Mouse (Mus musculus): ENCODE results near the gene Stat2. TPM values are rescaled to one million over a fixed set of nuclear protein-coding genes. Genes with fewer than 3 reads are reported as not detected.

Gene Stat2
- 10 to 100 TPM; 64.1 to 66.5 TPM for total RNA-seq (2023)

DNA sequence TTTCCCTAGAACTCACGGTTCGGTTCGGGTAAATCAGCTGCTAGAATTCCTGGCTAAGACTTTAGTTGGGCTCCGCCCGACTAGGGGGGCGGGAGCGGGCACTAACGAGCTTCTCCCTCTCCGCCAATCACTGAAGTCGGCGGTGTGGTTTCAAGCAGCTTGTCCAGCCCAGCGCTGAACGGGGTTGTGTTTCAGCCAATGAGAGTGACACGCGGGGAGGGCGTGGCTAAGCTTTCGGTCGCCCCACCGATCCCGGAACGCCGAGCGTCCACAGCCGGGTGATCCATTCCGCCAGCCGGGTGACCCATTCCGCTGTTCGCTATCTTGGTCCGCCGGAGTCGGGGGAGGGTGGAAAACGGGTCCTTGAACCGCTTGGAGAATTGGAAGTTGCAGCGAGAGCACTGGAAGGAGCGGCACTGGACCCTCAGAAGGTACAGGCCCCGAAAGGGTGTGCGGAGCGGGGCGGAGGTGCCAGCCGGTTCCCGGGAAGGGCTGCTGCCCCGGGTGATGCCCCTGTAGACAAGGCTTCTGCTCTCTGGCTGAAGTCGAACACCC lies at the start of gene Stat2:
Gene Stat2 (plus strand): TSS at position 273 of the 555 bp plus-strand sequence.

DNA sequence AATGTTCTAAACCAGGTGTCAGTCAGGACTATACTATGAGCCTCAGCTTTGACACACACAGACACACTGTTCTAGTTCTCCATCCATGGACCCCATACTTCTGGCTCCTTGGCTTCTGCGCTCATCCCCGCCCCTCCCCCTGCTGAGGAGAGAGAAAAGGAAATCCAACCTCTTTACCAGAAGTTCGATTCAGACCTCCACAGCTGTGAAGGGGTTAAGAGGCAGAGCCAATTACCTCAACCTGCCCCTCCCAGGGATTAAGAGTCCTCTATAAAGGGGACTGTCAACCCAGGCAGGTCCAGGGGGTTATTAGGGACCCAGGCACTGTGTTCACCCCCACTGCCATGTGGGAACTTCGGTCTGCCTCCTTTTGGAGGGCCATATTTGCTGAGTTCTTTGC lies 44.8 kb upstream of the Stat2 start, which contains the start of gene Mip:
Gene Mip (plus strand): TSS at position 301 of the 400 bp plus-strand sequence.

DNA sequence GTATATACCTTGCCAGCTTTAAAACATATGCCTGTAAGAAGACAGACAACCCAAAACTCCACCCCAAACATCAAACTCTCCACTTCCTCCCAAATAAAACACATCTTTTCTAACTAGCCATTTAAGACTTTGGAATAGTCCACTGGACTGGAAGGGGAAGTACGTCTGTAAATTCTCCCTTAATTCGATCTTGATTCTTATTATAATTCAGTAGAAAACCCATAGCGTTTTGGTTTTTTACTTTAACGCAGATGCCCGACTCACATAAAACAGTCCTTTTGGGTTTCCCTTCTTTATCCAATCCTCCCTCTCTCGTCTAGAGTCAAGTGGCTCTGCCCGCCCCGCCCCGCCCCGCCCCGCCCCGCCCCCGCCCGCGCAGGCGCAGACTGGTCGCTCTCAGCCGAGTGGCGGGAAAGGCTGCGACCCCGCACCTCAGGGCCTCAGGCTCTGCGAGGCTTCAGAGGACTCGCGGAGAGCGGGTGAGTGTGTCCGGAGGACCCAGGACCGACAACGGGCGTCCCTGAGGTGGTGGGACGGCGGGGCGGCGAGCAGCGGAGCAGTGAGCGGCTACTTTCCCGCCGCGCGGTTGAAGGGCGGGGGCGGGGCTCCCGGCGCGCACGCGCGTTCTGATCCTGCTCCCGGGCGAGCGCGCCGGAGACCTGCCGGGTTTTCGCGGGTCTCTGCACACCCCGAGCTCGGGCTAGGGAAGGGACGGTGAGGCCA lies 38.5 kb upstream of the Stat2 start, which contains the start of gene Timeless:
Gene Timeless (plus strand): TSS at position 369 of the 723 bp plus-strand sequence.

DNA sequence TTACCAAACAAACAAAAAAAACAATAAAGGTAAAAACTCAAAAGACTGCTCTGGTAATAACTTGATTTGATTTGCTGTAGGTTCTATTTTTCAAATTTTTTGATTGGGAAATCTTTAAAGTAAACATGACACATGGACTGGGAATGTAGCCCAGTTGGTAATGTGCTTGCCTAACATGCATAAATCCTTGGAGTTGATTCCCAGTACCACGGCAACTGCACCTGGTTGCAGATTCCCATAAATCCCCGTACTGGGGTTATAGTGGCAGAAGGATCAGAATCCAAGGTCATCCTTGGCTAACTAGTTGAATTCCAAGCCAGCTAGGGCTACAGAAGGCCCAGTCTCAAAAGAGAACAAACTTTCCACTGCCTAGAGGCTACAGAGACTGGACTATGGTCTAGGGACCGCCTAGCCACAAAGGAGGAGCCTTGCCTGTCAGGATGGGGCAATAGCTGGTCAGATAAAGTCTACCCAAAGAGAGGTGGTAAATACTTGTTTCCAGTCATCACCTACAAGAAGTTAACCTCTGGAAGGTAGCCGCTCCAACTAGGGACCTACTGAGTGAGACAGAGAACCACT lies 16.6 kb upstream of the Stat2 start, which contains the start of gene Apon:
Gene Apon (plus strand): TSS at position 420 of the 579 bp plus-strand sequence.

DNA sequence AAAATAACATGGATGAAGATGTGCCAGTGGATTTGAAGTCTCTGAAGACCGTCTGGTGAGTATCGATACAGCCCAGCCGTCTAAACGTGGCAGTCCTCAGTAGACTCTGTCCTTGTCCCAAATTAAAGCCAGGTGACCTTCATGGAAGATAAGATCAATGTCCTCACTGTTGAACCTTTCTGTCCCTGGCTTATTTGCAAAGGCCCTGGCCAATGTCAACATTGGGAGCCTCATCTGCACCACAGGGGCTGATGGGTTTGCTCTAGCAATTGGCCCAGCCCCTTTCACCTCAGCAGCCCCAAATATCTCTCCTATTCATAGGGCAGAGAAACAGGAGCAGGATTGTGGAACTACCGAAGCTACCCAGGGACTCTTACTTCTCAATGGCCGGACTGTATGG lies 2.0 kb upstream of the Stat2 start, which contains the start of gene Apof:
Gene Apof (plus strand): TSS at position 301 of the 400 bp plus-strand sequence.

DNA sequence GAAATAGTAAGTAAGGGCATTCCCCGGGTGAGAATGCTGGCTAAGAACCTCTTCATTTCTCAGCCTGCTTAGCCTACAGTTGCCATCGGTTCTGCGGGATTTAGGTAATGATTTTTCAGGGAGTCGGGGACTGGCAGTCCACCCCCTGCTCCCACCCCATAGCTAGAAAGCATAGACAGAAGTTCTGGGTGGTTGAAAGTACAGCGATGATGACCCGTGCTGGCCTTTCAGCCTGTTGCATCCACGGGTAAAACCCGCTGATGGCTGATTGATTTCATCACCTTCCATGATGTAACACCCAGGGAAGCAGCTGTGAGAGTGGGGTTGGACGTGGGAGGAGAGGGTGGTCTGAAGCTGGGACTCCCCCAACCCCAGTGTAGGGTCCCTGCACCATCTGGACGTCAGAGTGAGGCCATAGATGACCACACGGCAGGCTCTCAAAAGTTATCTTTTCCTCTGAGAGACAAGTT lies 28.4 kb downstream of the Stat2 start, which contains the start of gene Il23a:
Gene Il23a (minus strand): TSS at position 51 of the 470 bp plus-strand sequence.

DNA sequence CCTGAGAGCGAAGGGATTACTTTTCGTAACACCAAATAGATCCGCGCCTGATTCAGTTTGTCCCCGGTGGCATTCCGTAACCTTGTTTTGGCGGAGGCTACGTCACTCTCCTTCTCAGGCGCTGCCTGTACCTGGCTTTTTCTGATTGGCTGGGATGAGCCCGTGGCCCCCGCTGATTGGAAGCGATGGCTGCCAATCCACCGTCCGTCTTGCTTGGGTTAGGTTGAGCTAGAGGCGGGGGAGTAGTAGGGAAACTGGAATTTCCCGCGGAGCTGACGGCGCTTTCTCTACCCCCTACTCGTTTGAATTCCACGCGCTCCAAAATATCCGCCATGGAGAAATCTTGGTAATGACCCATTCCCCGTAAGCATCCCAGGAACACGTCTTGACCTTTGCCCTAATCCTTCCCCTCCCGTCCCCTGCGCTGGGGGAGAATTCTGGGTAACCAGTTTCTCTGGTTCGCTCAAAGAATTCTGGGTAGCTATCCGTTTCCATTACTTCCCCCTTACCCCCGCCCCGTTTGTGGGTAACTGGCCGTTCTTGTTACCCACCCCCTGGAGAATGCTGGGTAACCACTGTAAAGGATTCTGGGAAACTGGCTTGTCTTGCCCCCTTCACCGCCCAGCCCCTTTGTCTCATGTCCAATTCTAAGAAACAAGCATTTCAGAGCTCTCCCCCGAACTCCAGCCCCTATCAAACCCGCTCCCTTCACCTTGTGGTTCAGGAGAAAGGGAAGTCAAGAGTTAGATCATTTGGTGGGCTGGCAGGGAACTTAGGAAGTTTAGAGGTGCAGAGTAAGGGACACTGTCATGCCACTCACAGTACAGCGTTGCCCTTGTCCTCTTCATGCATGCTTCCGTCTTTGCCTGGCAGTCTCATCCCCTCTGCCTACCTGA lies 33.0 kb downstream of the Stat2 start, which contains the start of gene Pan2:
Gene Pan2 (plus strand): TSS at position 210 of the 896 bp plus-strand sequence.

DNA sequence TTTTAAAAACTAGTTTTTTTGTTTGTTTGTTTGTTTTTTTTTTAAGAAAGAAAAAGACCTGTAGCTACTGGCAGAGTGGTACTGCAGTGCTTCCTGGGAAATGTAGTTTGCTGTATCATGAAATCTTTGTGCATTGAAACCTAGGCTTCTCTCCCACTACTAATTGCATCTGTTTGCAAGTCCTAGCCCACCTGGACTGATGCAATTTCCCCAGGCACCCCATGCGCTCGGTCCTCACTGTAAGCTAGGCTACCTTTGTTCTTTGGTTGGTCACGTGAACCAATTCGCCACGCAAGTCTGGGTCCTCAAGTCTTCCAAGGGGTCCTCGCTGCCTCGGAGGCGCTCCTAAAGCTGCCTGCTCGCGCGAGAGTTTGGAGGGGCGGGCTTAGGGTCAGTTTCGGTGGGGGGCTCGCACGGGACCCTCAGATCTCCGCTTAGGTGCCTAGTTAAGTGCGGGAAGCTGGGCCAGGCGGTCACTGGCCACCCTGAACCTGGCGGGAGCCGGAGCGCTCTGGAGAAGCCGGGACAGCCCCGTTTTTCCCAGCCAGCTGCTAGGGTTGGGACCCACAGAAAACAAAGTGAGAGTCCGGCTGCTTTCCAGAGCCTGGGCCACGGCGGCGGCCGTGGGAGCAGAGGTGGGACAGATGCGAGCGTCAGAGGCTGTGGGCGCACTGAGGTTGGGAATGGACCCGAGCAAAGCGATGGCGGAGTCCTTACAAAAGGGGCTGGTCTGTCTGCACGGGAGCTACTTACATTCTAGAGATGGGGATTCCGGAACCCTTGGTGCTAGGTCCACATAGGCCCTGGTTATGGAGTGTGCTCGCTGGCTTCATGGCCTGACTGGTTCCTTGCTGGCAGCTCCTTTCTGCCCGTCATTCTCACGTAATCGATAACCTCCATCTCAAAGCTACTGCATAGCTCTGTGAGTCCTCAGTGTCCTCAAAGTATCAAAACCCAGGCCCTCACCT lies 52.1 kb downstream of the Stat2 start, which contains the start of gene Cnpy2:
Gene Cnpy2 (plus strand): TSS at position 319 of the 968 bp plus-strand sequence.

DNA sequence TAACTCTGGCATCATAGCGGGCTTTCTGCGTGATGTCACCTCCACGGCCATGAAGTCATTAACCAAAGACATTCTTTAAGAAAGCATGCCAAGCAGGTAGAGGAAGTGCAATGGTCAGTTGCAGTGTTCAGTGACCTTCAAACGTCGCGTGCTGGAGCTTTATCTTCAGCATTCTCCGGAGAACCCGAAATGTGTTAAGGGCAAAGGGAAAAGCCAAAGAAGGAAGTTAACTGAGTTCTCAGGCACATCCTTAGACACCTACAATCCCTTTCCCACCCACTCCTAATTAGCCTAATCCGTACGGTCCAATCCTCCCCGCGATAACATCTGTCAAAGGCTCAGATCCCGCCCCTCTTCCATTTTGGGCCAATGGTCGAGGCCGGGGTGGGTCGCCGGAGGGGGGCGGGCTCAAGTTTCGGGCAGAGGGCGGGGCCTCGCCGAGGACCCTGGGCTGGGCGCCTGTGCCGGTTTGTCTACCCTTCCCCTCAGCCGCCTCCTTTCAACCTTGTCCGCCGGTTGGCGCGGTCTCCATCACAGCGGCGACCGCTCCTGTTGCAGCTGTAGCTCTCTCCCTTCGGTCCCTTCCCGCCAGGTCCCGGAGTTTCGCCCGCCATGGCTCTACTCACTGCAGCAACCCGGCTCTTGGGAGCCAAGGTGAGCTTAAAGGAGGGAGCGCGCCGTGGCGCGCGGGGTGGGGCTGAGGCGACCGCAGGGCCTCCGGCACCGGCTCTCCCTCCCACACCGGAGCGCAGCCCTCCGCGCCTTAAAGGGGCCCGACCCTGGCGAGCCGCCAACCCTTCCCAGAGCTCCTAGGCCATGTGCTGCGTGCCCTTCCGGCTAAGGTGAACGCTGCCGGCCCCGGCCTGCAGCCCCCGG lies 67.2 kb downstream of the Stat2 start, which contains the start of gene Cs:
Gene Cs (plus strand): TSS at position 429 of the 876 bp plus-strand sequence.

Other genes with a start within 250 kb of the Stat2 start
- 100 to 1,000 TPM; 776 to 815 TPM for gene Naca, start 235.0 kb upstream of the Stat2 start, total RNA-seq (2023)
- gene Ptges3, start 211.6 kb upstream of the Stat2 start, total RNA-seq (2023): 100 to 1,000 TPM; 121 to 145 TPM
- gene Atp5b, start 187.3 kb upstream of the Stat2 start, total RNA-seq (2023): 100 to 1,000 TPM; 664 to 698 TPM
- gene Baz2a, start 179.0 kb upstream of the Stat2 start, total RNA-seq (2023): 100 to 1,000 TPM; 118 to 120 TPM
- gene Rbms2, start 90.3 kb upstream of the Stat2 start, total RNA-seq (2023): 10 to 100 TPM; 46.4 to 46.7 TPM
- gene Gls2, start 76.1 kb upstream of the Stat2 start, total RNA-seq (2023): under 1 TPM; 0.26 to 0.98 TPM
- 10 to 100 TPM; 15.4 to 20.8 TPM for gene Spryd4, start 58.8 kb upstream of the Stat2 start, total RNA-seq (2023)
- gene Mip, start 44.7 kb upstream of the Stat2 start, total RNA-seq (2023): not detected
- gene Timeless, start 38.5 kb upstream of the Stat2 start, total RNA-seq (2023): 10 to 100 TPM; 35.2 to 44.7 TPM
- not detected for gene Apon, start 16.5 kb upstream of the Stat2 start, total RNA-seq (2023)
- not detected for gene Apof, start 1.9 kb upstream of the Stat2 start, total RNA-seq (2023)
- gene Il23a, start 28.2 kb downstream of the Stat2 start, total RNA-seq (2023): not detected
- 10 to 100 TPM; 41.8 to 43.8 TPM for gene Pan2, start 32.8 kb downstream of the Stat2 start, total RNA-seq (2023)
- gene Cnpy2, start 51.9 kb downstream of the Stat2 start, total RNA-seq (2023): 10 to 100 TPM; 24.5 to 37.2 TPM
- 10 to 100 TPM; 90.5 to 96.7 TPM for gene Cs, start 67.2 kb downstream of the Stat2 start, total RNA-seq (2023)
- gene Coq10a, start 98.4 kb downstream of the Stat2 start, total RNA-seq (2023): 10 to 100 TPM; 20.9 to 30.1 TPM
- 10 to 100 TPM; 56.8 to 58.4 TPM for gene Ankrd52, start 106.6 kb downstream of the Stat2 start, total RNA-seq (2023)
- gene Slc39a5, start 130.7 kb downstream of the Stat2 start, total RNA-seq (2023): not detected
- gene Nabp2, start 140.9 kb downstream of the Stat2 start, total RNA-seq (2023): 10 to 100 TPM; 45.8 to 50.9 TPM
- gene Rnf41, start 141.1 kb downstream of the Stat2 start, total RNA-seq (2023): 10 to 100 TPM; 29.6 to 33.1 TPM
- 100 to 1,000 TPM; 140 to 150 TPM for gene Smarcc2, start 188.7 kb downstream of the Stat2 start, total RNA-seq (2023)
- gene Myl6, start 223.6 kb downstream of the Stat2 start, total RNA-seq (2023): 100 to 1,000 TPM; 743 to 795 TPM
- gene Myl6b, start 228.1 kb downstream of the Stat2 start, total RNA-seq (2023): under 1 TPM in 1 of 2 experiments, not detected in 1; 0.55 TPM

Data from T-cell, adult 66 days (primary cell).